Mouse (Mus musculus) midbrain, embryonic 10.5 days (tissue): Measurements from ENCODE around the gene Slc26a10. TPM values are rescaled to one million over a fixed set of nuclear protein-coding genes. Genes with fewer than 3 reads are reported as not detected.

Experiments used
- DNase-seq: peaks from one replicate; pipeline ENCODE4 v3.0.0-alpha.2; 2017; ENCODE audit warnings: low spot score
- H3K27ac ChIP-seq: fragments of 300-500 bp; sonication (generic); replicated peaks from 2 replicates; pipeline ENCODE4 v1.5.1; 2016; ENCODE audit warnings: mild to moderate bottlenecking
- H3K27me3 ChIP-seq: fragments of 300-500 bp; sonication (generic); 2 replicates; pipeline ENCODE4 v1.6.1; 2016; ENCODE audit warnings: low read depth, mild to moderate bottlenecking; ENCODE audit not compliant: poor library complexity, severe bottlenecking
- H3K36me3 ChIP-seq: fragments of 300-500 bp; sonication (generic); 2 replicates; pipeline ENCODE4 v1.6.1; 2016; ENCODE audit warnings: mild to moderate bottlenecking, moderate library complexity
- H3K4me1 ChIP-seq: fragments of 300-500 bp; sonication (generic); 2 replicates; pipeline ENCODE4 v1.6.1; 2016
- H3K4me3 ChIP-seq: fragments of 300-500 bp; sonication (generic); 2 replicates; pipeline ENCODE4 v1.5.1; 2016; ENCODE audit warnings: mild to moderate bottlenecking, moderate library complexity
- H3K9me3 ChIP-seq: fragments of 300-500 bp; sonication (generic); replicated peaks from 2 replicates; pipeline ENCODE4 v1.6.1; 2016; ENCODE audit warnings: mild to moderate bottlenecking
- WGBS: fragments of 180-500 bp; shearing (Covaris S2); methylation state at CpG from one replicate; pipeline ENCODE4 v1.1.7; 2016; 5-methylcytosine and 5-hydroxymethylcytosine counted together
- polyA plus RNA-seq: library from polyadenylated mRNA; unstranded; fragments of >200 nt; fragmentation: Nextera tagmentation; extraction: Ambion mirVana; gene quantifications from 2 replicates; pipeline ENCODE4 v1.2.1, GENCODE M21; 2016

Gene Slc26a10
- 0.87 and 1.4 TPM in 2 replicates for polyA plus RNA-seq

DNA sequence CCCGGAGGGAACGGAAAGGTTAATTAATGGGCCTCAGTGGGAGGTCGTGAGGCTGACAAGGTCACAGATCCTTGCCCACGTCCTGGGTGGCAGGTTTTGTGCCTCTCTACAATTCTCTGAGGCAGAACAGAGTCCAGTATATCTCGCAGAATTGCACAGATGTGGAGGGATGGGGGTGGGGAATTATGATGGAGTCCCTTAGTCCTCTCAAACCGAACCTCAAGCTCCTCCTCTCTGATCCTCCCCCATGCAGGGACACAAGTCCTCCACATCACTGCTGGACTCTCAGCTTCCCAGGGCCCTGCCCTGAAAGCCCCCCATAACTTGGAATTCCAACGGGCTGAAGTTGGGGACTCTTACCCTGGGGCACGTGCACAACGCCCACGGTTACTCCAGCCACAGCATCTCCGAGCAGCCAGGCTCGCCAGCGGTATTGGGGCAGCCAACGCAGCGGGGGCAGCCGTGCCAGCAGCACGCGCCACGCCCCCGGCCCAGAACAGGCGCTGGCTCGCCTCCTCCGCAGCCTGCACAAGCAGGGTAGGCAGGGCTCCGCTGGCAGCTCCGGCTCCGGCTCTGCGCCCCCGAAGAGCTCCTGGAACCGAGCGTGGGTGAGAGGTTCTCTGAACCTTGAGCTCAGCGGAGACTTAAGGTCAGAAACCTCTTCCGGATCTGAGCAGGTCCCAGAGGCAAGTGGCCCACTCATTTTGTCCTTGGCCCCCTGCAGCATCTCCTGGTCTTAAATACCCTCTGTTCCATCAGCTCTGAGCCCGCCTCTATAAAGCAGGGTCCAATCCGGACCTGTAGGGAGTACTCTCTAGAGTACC lies at the start of gene Slc26a10:
Slc26a10 (minus strand) TSS at position 775 of the 824 bp plus-strand sequence.
- Histone ChIP-seq H3K27ac (no peak within 1 kb of the TSS; the same call in 1 of the 2 replicates), H3K4me3 (peak within 1 kb of the TSS; percentile 45), H3K36me3 (peaks cover 16% of the 10 kb centered on the region), H3K9me3 (no peaks in the 10 kb centered on the region), H3K27me3 (peaks cover 93% of the 10 kb centered on the region), H3K4me1 (peaks cover 64% of the 10 kb centered on the region)
- DNase-seq = peak; percentile 30
- 2% methylated on average over 34 of the region's 34 CpGs for WGBS

DNA sequence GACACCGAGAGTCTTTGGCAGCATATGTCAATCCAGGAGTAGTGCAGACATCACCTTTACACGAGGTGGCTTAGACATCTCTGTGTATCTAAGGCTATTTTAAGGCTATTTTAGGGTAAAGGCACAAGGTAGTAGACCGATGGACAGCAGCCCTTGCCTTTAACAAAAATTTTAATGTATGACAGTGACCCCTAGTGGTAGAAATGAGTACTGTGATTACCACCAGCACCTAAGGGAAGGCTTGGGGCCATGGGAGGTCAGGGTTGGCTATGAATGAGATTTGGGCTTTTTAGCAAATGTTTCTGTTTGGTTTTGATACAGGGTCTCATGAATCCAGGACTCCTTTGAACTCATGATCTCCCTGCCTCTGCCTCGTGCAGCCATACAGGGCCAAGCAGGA lies 48.5 kb upstream of the Slc26a10 start:
- WGBS = 29% methylated on average over 4 of the region's 4 CpGs
- Histone ChIP-seq H3K4me1 (peaks cover 11% of the 10 kb centered on the region), H3K36me3 (peaks cover 16% of the 10 kb centered on the region; the same call in 1 of the 2 replicates), H3K4me3 (no peak overlapping the region), H3K27me3 (peaks cover 13% of the 10 kb centered on the region), H3K9me3 (no peaks in the 10 kb centered on the region), H3K27ac (no peak overlapping the region)
- DNase-seq = peak; percentile 30

- H3K36me3 ChIP-seq = peaks cover 9% of the 10 kb centered on the region; the same call in 1 of the 2 replicates
- no peak overlapping the region for H3K4me3 ChIP-seq
- 90% methylated on average over 8 of the region's 8 CpGs for WGBS
- peaks cover 13% of the 10 kb centered on the region for H3K27me3 ChIP-seq
- no peak overlapping the region for H3K27ac ChIP-seq
- DNase-seq = no peak
- no peaks in the 10 kb centered on the region for H3K9me3 ChIP-seq
- H3K4me1 ChIP-seq = peaks cover 11% of the 10 kb centered on the region
These were observed 46.7 kb upstream of the Slc26a10 start for GRCm38 (mm10) chr10:127227163-127227562.

DNA sequence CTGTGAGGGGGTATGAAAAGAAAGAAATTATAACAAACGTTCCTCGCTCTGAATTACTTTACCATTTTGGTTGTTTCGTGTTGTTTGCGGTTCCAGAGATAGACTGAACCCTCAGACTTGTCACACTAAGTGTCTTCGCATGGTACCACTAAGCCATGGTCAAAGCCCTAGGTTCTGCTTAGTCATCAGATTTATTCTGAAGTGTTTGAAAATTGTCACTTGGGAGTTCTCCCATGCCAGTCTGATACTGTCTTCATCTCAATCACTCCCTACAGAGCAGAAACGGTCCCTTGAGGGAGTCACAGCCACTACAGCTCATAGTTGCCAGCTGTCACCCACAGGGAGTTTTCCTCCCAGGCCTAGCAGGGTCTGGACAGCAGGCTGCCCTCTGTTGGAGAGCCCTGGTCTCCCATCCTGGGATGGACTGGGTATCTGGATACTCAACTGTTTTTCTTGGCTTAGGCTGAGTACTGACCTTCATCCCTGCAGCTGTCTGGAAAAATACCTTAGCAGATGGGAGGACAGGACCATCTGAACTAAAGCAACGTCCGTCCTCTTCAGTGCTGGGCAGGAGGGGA lies 46.0 kb upstream of the Slc26a10 start:
- Histone ChIP-seq H3K9me3 (no peaks in the 10 kb centered on the region), H3K4me3 (no peak overlapping the region), H3K27me3 (peaks cover 13% of the 10 kb centered on the region), H3K36me3 (peaks cover 9% of the 10 kb centered on the region; the same call in 1 of the 2 replicates), H3K4me1 (peaks cover 11% of the 10 kb centered on the region), H3K27ac (no peak overlapping the region)
- DNase-seq = no peak
- 71% methylated on average over 8 of the region's 8 CpGs for WGBS

DNA sequence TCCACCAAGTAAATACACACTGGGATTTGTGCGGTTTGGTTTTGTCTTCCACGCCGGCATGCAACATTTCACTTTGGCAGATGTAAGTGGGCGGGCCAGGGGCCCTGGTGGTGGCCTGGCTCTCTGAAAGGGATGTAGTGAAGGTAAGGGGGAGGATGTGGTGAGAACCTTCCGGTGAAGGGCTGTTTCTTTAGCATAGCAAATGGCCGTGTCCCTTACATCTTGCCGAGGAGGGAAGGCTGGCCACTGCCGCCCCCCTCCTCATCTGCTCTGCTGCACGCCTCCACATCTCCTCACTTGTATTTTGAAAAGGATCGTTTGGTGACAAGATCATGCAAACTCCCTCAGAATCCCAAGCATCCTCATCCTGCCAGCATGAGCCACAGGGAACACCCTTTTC lies 45.3 kb upstream of the Slc26a10 start:
- Histone ChIP-seq H3K27ac (no peak overlapping the region), H3K4me1 (peaks cover 11% of the 10 kb centered on the region), H3K9me3 (no peaks in the 10 kb centered on the region), H3K4me3 (no peak overlapping the region), H3K27me3 (peaks cover 13% of the 10 kb centered on the region), H3K36me3 (peaks cover 4% of the 10 kb centered on the region; the same call in 1 of the 2 replicates)
- no peak for DNase-seq
- 27% methylated on average over 10 of the region's 10 CpGs for WGBS

DNA sequence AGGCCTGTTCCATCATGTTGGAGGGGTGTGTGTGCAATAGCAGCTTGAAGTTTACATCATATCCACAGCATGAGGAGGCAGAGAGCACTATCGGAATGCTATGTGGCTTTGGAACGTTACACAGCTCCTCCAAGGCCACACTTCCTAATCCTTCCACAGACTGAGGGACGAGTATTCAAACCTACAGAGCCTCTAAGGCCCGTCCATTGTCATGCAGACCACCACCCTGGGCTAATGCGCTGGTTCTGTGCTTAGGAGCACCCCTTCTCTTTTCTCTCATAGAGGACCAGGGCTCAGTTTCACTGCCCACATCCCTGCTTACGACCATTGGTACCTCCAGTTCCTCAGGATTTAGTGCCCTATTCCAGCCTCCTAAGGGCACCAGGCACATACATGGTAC lies 44.8 kb upstream of the Slc26a10 start:
- no peak overlapping the region for H3K4me3 ChIP-seq

DNA sequence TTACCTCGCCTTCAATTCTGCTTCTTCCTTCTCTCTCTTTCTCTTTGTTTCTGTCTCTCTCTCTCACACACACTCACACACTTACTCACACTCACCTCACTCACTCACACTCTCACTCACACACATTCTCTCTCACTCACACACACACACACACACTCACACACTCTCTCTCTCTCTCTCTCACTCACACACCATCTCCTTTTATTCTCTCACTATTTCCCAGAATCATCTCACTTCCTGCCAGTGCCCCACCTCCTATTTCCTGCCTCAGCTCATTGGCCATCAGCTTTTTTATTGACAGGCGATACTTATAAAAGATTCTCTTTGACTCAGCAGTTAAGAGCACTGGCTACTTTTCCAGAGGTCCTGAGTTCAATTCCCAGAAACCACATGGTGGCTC lies 37.9 kb upstream of the Slc26a10 start:
- no peaks in the 10 kb centered on the region for H3K9me3 ChIP-seq
- H3K4me3 ChIP-seq = no peak overlapping the region
- no peaks in the 10 kb centered on the region for H3K27me3 ChIP-seq
- H3K4me1 ChIP-seq = no peaks in the 10 kb centered on the region
- 88% methylated on average over 2 of the region's 2 CpGs for WGBS
- H3K36me3 ChIP-seq = no peaks in the 10 kb centered on the region
- no peak for DNase-seq
- no peak overlapping the region for H3K27ac ChIP-seq

More for the DNA sequence above, 44.8 kb upstream of the Slc26a10 start:
- Histone ChIP-seq H3K27me3 (peaks cover 13% of the 10 kb centered on the region), H3K36me3 (peaks cover 4% of the 10 kb centered on the region; the same call in 1 of the 2 replicates), H3K4me1 (peaks cover 11% of the 10 kb centered on the region), H3K27ac (no peak overlapping the region), H3K9me3 (no peaks in the 10 kb centered on the region)
- WGBS = 32% methylated on average over 6 of the region's 6 CpGs
- no peak for DNase-seq

- H3K4me1 ChIP-seq = no peaks in the 10 kb centered on the region
- H3K27ac ChIP-seq = no peak overlapping the region
- H3K27me3 ChIP-seq = no peaks in the 10 kb centered on the region
- H3K36me3 ChIP-seq = no peaks in the 10 kb centered on the region
- no peak for DNase-seq
- H3K4me3 ChIP-seq = no peak overlapping the region
- H3K9me3 ChIP-seq = no peaks in the 10 kb centered on the region
These were observed 36.7 kb upstream of the Slc26a10 start for GRCm38 (mm10) chr10:127217177-127217576.

GRCm38 (mm10) chr10:127216456-127216855 lies 36.0 kb upstream of the Slc26a10 start:
- H3K4me1 ChIP-seq = peaks cover 4% of the 10 kb centered on the region; the same call in 1 of the 2 replicates
- H3K27ac ChIP-seq = no peak overlapping the region
- no peak overlapping the region for H3K4me3 ChIP-seq
- WGBS = 93% methylated on average over 11 of the region's 11 CpGs
- no peak for DNase-seq
- no peaks in the 10 kb centered on the region for H3K9me3 ChIP-seq
- no peaks in the 10 kb centered on the region for H3K27me3 ChIP-seq
- H3K36me3 ChIP-seq = no peaks in the 10 kb centered on the region

DNA sequence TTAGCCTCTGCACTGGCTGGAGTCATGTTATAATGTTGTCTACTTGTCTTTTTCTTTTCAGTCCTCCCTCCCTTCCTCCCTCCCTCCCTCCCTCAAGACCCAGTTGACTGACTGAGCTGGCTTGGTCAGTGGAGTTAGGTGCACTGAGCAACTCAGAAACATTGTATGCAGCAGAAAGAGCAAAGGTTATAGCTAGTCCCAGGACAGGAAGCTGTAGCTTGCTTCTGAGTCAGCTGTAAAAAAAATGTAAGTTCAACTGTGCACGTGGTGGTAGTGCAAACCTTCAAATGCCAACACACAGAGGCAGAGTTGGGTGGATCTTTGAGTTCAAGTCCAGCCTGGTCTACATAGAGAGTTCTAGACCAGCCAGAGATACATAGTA lies 34.0 kb upstream of the Slc26a10 start:
- H3K9me3 ChIP-seq = no peaks in the 10 kb centered on the region
- no peaks in the 10 kb centered on the region for H3K36me3 ChIP-seq
- no peak overlapping the region for H3K4me3 ChIP-seq
- no peak overlapping the region for H3K27ac ChIP-seq
- 0 out of 2 replicates have a peak, but pooled peaks cover 3% of the 10 kb centered on the region for H3K27me3 ChIP-seq
- 67% methylated on average over 1 of the region's 1 CpGs for WGBS
- H3K4me1 ChIP-seq = peaks cover 22% of the 10 kb centered on the region
- DNase-seq = no peak

DNA sequence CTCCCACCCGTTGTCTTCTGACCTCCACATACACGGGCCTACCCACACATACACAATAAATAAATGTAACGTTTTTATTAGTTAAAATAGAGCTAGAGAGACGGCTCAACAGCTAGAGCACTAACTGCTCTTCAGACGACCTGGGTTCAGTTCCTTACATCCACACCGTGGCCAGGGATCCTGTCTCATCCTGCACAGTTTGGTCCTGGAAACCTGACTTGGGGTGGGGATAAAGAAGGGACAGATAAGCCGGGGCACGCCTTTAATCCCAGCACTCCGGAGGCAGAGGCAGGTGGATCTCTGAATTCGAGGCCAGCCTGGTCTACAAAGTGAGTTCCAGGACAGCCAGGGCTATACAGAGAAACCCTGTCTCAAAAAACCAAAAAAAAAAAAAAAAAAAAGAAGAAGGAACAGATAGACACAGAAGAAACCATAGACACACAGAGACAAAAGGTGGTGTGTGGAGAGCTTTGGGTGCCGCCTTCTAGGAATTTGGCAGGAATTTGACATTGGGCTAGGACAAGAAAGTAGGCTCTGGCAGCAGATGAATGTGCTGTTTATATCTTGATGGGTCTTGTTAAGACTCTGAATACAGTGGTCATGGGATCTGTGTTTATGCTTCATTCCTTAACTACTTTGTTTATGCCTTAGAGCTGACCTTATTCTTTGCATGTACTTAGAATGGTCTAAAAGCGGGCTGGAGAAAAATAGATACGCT lies 33.4 kb upstream of the Slc26a10 start:
- DNase-seq = no peak
- H3K27me3 ChIP-seq = 0 out of 2 replicates have a peak, but pooled peaks cover 3% of the 10 kb centered on the region
- no peak overlapping the region for H3K27ac ChIP-seq
- H3K4me3 ChIP-seq = no peak overlapping the region
- no peaks in the 10 kb centered on the region for H3K36me3 ChIP-seq
- peaks cover 23% of the 10 kb centered on the region for H3K4me1 ChIP-seq
- no peaks in the 10 kb centered on the region for H3K9me3 ChIP-seq
- WGBS = 87% methylated on average over 13 of the region's 13 CpGs

DNA sequence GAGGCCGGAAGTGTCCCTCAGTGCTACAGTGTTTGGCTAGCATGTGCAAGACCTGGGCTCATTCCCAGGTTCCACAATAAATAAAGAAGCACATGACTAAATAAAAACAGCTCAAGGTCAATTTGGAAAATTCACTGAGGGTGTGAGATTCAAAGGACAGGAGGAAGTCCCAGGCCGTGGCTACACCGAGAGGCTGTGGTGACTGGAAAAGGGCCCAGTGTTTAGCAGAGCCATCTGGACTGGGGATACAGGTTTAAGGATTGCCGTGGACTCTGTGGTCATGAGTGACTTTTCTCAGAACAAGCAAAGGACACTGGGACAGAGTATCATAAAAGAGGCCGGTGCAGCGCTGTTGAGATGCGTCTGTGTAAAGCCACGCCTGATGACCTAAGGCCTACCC lies 32.8 kb upstream of the Slc26a10 start:
- H3K4me3 ChIP-seq = no peak overlapping the region
- H3K36me3 ChIP-seq = peaks cover 6% of the 10 kb centered on the region
- H3K27ac ChIP-seq = no peak overlapping the region
- H3K9me3 ChIP-seq = no peaks in the 10 kb centered on the region
- peaks cover 23% of the 10 kb centered on the region for H3K4me1 ChIP-seq
- 0 out of 2 replicates have a peak, but pooled peaks cover 3% of the 10 kb centered on the region for H3K27me3 ChIP-seq
- WGBS = 96% methylated on average over 8 of the region's 8 CpGs
- no peak for DNase-seq
